Mouse (Mus musculus) midbrain, embryonic 16.5 days (tissue): ENCODE results near the gene Prelp. TPM values are rescaled to one million over a fixed set of nuclear protein-coding genes. Genes with fewer than 3 reads are reported as not detected.

ENCODE experiments used
- ATAC-seq: fragments of 200-750 bp; cut with Nextera tagmentation; 2 replicates; pipeline ENCODE4 v1.8.0; 2017; ENCODE audit warnings: moderate TSS enrichment
- H3K27ac ChIP-seq: fragments of 300-500 bp; sonication (generic); 2 replicates; pipeline ENCODE4 v1.5.1; 2014; ENCODE audit warnings: mild to moderate bottlenecking, low read length, mixed read lengths
- H3K27me3 ChIP-seq: fragments of 300-500 bp; sonication (generic); 2 replicates; pipeline ENCODE4 v1.6.1; 2014; ENCODE audit warnings: low read depth, low read length, mixed read lengths; ENCODE audit not compliant: control insufficient read depth, insufficient read depth
- H3K36me3 ChIP-seq: fragments of 300-500 bp; sonication (generic); 2 replicates; pipeline ENCODE4 v1.6.1; 2014; ENCODE audit warnings: mild to moderate bottlenecking, low read length, moderate library complexity, mixed read lengths; ENCODE audit not compliant: control insufficient read depth, insufficient read depth
- H3K4me1 ChIP-seq: fragments of 300-500 bp; sonication (generic); 2 replicates; pipeline ENCODE4 v1.6.1; 2014; ENCODE audit warnings: mild to moderate bottlenecking, low read length, mixed read lengths; ENCODE audit not compliant: control insufficient read depth, insufficient read depth
- H3K4me2 ChIP-seq: fragments of 300-500 bp; sonication (generic); 2 replicates; pipeline ENCODE4 v1.6.1; 2014; ENCODE audit warnings: mild to moderate bottlenecking, low read length, mixed read lengths
- H3K4me3 ChIP-seq: fragments of 300-500 bp; sonication (generic); 2 replicates; pipeline ENCODE4 v1.5.1; 2014; ENCODE audit warnings: low read depth, mild to moderate bottlenecking, low read length, moderate library complexity, mixed read lengths
- H3K9ac ChIP-seq: fragments of 300-500 bp; sonication (generic); 2 replicates; pipeline ENCODE4 v1.6.1; 2014; ENCODE audit warnings: low read depth, low read length, mixed read lengths
- H3K9me3 ChIP-seq: fragments of 300-500 bp; sonication (generic); replicated peaks from 2 replicates; pipeline ENCODE4 v1.6.1; 2014; ENCODE audit warnings: mild to moderate bottlenecking, low read length, mixed read lengths; ENCODE audit not compliant: control insufficient read depth, poor library complexity, severe bottlenecking
- WGBS: fragments of 180-500 bp; shearing (Covaris S2); extraction: QIAGEN DNeasy Blood & Tissue Kit; methylation state at CpG from one replicate; pipeline ENCODE4 v1.1.7; 2014; 5-methylcytosine and 5-hydroxymethylcytosine counted together
- polyA plus RNA-seq: library from polyadenylated mRNA; unstranded; fragments of >200 nt; fragmentation: Nextera tagmentation; extraction: Ambion mirVana; gene quantifications from 2 replicates; pipeline ENCODE4 v1.2.1, GENCODE M21; 2015

Prelp gene
- polyA plus RNA-seq, 1 experiment from 2014 or later, result 9.1 TPM

GRCm38 (mm10) chr1:133941158-133941860 lies 20.1 kb upstream of the Prelp start:
- H3K4me1 ChIP-seq, result no peaks in the 10 kb centered on the region
- H3K9me3 ChIP-seq, result no peaks in the 10 kb centered on the region
- no peak overlapping the region for H3K4me3 ChIP-seq
- WGBS, result 76% methylated on average over 11 of the region's 11 CpGs
- H3K36me3 ChIP-seq, result no peaks in the 10 kb centered on the region
- H3K9ac ChIP-seq, result no peak overlapping the region
- ATAC-seq, result no peak
- no peaks in the 10 kb centered on the region for H3K27me3 ChIP-seq
- H3K27ac ChIP-seq, result no peak overlapping the region
- H3K4me2 ChIP-seq, result no peak overlapping the region

GRCm38 (mm10) chr1:133940481-133941092 lies 19.4 kb upstream of the Prelp start:
- Histone ChIP-seq H3K9me3 (no peaks in the 10 kb centered on the region), H3K4me3 (no peak overlapping the region), H3K9ac (no peak overlapping the region), H3K36me3 (no peaks in the 10 kb centered on the region), H3K4me1 (no peaks in the 10 kb centered on the region), H3K27me3 (no peaks in the 10 kb centered on the region), H3K4me2 (no peak overlapping the region), H3K27ac (no peak overlapping the region)
- WGBS, result 76% methylated on average over 3 of the region's 3 CpGs
- ATAC-seq, result no peak

GRCm38 (mm10) chr1:133939708-133940107 lies 18.5 kb upstream of the Prelp start:
- no peaks in the 10 kb centered on the region for H3K36me3 ChIP-seq
- no peak overlapping the region for H3K4me2 ChIP-seq
- H3K9ac ChIP-seq, result no peak overlapping the region
- no peak overlapping the region for H3K4me3 ChIP-seq
- H3K27me3 ChIP-seq, result no peaks in the 10 kb centered on the region
- no peak overlapping the region for H3K27ac ChIP-seq
- no peaks in the 10 kb centered on the region for H3K4me1 ChIP-seq
- WGBS, result 85% methylated on average over 8 of the region's 8 CpGs
- no peak for ATAC-seq
- no peaks in the 10 kb centered on the region for H3K9me3 ChIP-seq

DNA sequence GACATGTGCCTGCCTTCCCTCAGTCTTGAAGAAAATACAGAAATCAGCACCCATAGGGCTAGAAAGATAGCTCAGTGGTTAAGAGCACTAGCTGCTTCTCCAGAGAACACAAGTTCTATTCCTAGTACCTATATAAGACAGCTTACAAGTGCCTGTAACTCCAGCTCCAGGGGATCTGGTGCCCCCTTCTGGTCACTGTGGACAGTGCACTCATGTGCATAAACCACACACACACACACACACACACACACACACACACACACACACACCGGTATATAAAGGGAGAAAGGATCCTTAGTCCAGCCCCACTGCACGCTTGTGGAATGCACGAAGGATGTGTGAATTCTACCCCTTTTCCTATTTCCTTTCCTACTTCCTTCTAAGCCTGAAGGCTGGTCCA lies 15.0 kb upstream of the Prelp start:
- no peak overlapping the region for H3K9ac ChIP-seq
- no peak overlapping the region for H3K27ac ChIP-seq
- no peaks in the 10 kb centered on the region for H3K9me3 ChIP-seq
- H3K27me3 ChIP-seq, result no peaks in the 10 kb centered on the region
- WGBS, result 95% methylated on average over 3 of the region's 3 CpGs
- H3K4me3 ChIP-seq, result no peak overlapping the region
- no peaks in the 10 kb centered on the region for H3K36me3 ChIP-seq
- no peak overlapping the region for H3K4me2 ChIP-seq
- H3K4me1 ChIP-seq, result no peaks in the 10 kb centered on the region
- no peak for ATAC-seq

- H3K27me3 ChIP-seq, result no peaks in the 10 kb centered on the region
- H3K4me3 ChIP-seq, result no peak overlapping the region
- H3K9me3 ChIP-seq, result no peaks in the 10 kb centered on the region
- ATAC-seq, result no peak
- no peak overlapping the region for H3K9ac ChIP-seq
- H3K4me1 ChIP-seq, result no peaks in the 10 kb centered on the region
- H3K27ac ChIP-seq, result no peak overlapping the region
- 87% methylated on average over 10 of the region's 10 CpGs for WGBS
- no peaks in the 10 kb centered on the region for H3K36me3 ChIP-seq
- no peak overlapping the region for H3K4me2 ChIP-seq
These were observed 13.2 kb upstream of the Prelp start for GRCm38 (mm10) chr1:133934354-133934963.

DNA sequence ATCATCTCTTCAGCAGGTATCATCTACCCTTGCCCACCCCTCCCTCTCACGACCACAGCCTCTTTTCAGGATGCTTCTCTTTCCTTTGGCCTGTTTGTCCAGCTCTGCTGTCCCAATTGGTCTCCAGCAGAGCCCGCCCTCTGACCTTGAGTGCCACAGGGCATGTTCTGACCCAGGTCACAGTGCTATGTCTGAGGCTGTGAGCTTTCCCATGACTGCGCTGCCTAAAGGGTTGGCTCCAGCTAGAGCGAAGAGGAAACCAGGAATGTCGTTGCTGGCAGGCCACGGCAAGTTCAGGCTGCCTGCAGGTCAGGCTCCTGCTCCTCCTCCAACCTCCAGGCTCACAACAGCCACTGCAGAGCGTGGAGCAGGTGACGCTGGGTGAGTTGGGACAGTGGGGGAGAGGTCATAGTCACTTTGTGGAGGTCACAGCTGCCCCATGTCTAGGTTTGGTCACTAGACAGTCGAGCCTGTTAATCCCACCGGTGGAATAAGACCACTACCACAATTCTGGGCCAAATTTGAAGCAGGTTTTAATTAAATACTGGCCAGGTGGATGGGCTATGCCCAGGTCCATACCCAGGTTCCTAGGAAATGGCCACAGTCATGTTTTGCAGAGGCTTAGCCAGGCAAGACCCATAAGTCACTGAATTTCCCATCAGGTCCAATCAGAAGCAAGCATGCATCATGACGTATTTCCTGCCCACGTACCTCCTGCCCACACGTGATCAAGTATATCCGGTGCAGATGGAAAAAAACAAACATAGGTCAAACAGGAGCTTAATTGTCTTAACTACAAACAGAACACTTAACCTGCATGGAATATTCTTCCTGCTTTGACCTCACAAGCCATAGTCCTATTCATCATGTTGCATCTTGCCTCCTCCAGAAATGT lies 12.3 kb upstream of the Prelp start:
- H3K4me1 ChIP-seq, result no peaks in the 10 kb centered on the region
- no peaks in the 10 kb centered on the region for H3K36me3 ChIP-seq
- H3K9me3 ChIP-seq, result no peaks in the 10 kb centered on the region
- no peak for ATAC-seq
- H3K4me2 ChIP-seq, result no peak overlapping the region
- no peak overlapping the region for H3K9ac ChIP-seq
- no peak overlapping the region for H3K27ac ChIP-seq
- WGBS, result 77% methylated on average over 14 of the region's 14 CpGs
- no peaks in the 10 kb centered on the region for H3K27me3 ChIP-seq
- no peak overlapping the region for H3K4me3 ChIP-seq

GRCm38 (mm10) chr1:133929980-133930379 lies 8.8 kb upstream of the Prelp start:
- Histone ChIP-seq H3K9me3 (no peaks in the 10 kb centered on the region), H3K4me2 (no peak overlapping the region), H3K9ac (no peak overlapping the region), H3K27me3 (no peaks in the 10 kb centered on the region), H3K27ac (no peak overlapping the region), H3K36me3 (no peaks in the 10 kb centered on the region), H3K4me3 (no peak overlapping the region), H3K4me1 (no peaks in the 10 kb centered on the region)
- WGBS, result 51% methylated on average over 3 of the region's 3 CpGs
- ATAC-seq, result no peak

- Histone ChIP-seq H3K27me3 (0 out of 2 replicates have a peak, but pooled peaks cover 2% of the 10 kb centered on the region), H3K27ac (no peak overlapping the region), H3K36me3 (no peaks in the 10 kb centered on the region), H3K9me3 (no peaks in the 10 kb centered on the region), H3K4me3 (no peak overlapping the region), H3K4me2 (no peak overlapping the region), H3K9ac (no peak overlapping the region), H3K4me1 (peaks cover 11% of the 10 kb centered on the region)
- WGBS, result 97% methylated on average over 3 of the region's 3 CpGs
- no peak for ATAC-seq
These were observed 4.0 kb upstream of the Prelp start for GRCm38 (mm10) chr1:133925223-133925622.
